Mouse (Mus musculus) forebrain, embryonic 12.5 days (tissue): ENCODE measurements around the gene Spem2. TPM values are rescaled to one million over a fixed set of nuclear protein-coding genes. Genes with fewer than 3 reads are reported as not detected.
A peak's percentile ranks its signal among the peaks of the same experiment; 100 is the strongest.

Source experiments
- ATAC-seq: fragments of 200-750 bp; cut with Nextera tagmentation; 2 replicates; pipeline ENCODE4 v1.8.0; 2017; ENCODE audit warnings: moderate TSS enrichment; ENCODE audit not compliant: low FRiP score
- H3K27ac ChIP-seq: fragments of 300-500 bp; sonication (generic); 2 replicates; pipeline ENCODE4 v1.5.1; 2016; ENCODE audit warnings: mild to moderate bottlenecking
- H3K27me3 ChIP-seq: fragments of 300-500 bp; sonication (generic); 2 replicates; pipeline ENCODE4 v1.6.1; 2016; ENCODE audit warnings: mild to moderate bottlenecking
- H3K36me3 ChIP-seq: fragments of 300-500 bp; sonication (generic); replicated peaks from 2 replicates; pipeline ENCODE4 v1.6.1; 2016; ENCODE audit warnings: mild to moderate bottlenecking
- H3K4me1 ChIP-seq: fragments of 300-500 bp; sonication (generic); 2 replicates; pipeline ENCODE4 v1.6.1; 2016
- H3K4me2 ChIP-seq: fragments of 300-500 bp; sonication (generic); 2 replicates; pipeline ENCODE4 v1.6.1; 2016; ENCODE audit warnings: mild to moderate bottlenecking, moderate library complexity
- H3K4me3 ChIP-seq: fragments of 300-500 bp; sonication (generic); replicated peaks from 2 replicates; pipeline ENCODE4 v1.5.1; 2016; ENCODE audit warnings: mild to moderate bottlenecking
- H3K9ac ChIP-seq: fragments of 300-500 bp; sonication (generic); 2 replicates; pipeline ENCODE4 v1.6.1; 2016; ENCODE audit warnings: mild to moderate bottlenecking
- H3K9me3 ChIP-seq: fragments of 300-500 bp; sonication (generic); 2 replicates; pipeline ENCODE4 v1.6.1; 2016
- WGBS: fragments of 180-500 bp; shearing (Covaris S2); methylation state at CpG from one replicate; pipeline ENCODE4 v1.1.7; 2016; 5-methylcytosine and 5-hydroxymethylcytosine counted together
- polyA plus RNA-seq: library from polyadenylated mRNA; unstranded; fragments of >200 nt; fragmentation: Nextera tagmentation; extraction: Ambion mirVana; gene quantifications from 2 replicates; pipeline ENCODE4 v1.2.1, GENCODE M21; 2016

The Spem2 gene
- polyA plus RNA-seq, 1 experiment from 2014 or later: not detected

GRCm38 (mm10) chr11:69789431-69789830 is 28.8 kb downstream of the Spem2 start:
- Histone ChIP-seq H3K27ac (no peak overlapping the region), H3K9me3 (no peaks in the 10 kb centered on the region), H3K4me1 (no peaks in the 10 kb centered on the region), H3K27me3 (peaks cover 20% of the 10 kb centered on the region), H3K4me3 (no peak overlapping the region), H3K36me3 (no peaks in the 10 kb centered on the region), H3K9ac (no peak overlapping the region), H3K4me2 (no peak overlapping the region)
- WGBS: 75% methylated on average over 5 of the region's 5 CpGs
- no peak for ATAC-seq

- Histone ChIP-seq H3K9ac (no peak overlapping the region), H3K4me3 (no peak overlapping the region), H3K4me2 (no peak overlapping the region), H3K4me1 (no peaks in the 10 kb centered on the region), H3K27ac (no peak overlapping the region), H3K27me3 (no peaks in the 10 kb centered on the region), H3K9me3 (no peaks in the 10 kb centered on the region), H3K36me3 (no peaks in the 10 kb centered on the region)
- WGBS: 84% methylated on average over 5 of the region's 5 CpGs
- ATAC-seq: no peak
Observed at GRCm38 (mm10) chr11:69787306-69787705, 31.0 kb downstream of the Spem2 start.

GRCm38 (mm10) chr11:69784793-69785272 is 33.4 kb downstream of the Spem2 start:
- no peak overlapping the region for H3K9ac ChIP-seq
- no peaks in the 10 kb centered on the region for H3K4me1 ChIP-seq
- no peak for ATAC-seq
- H3K36me3 ChIP-seq: no peaks in the 10 kb centered on the region
- H3K27ac ChIP-seq: no peak overlapping the region
- H3K27me3 ChIP-seq: peaks cover 5% of the 10 kb centered on the region; the same call in 1 of the 2 replicates
- H3K9me3 ChIP-seq: no peaks in the 10 kb centered on the region
- H3K4me3 ChIP-seq: no peak overlapping the region
- 51% methylated on average over 15 of the region's 15 CpGs for WGBS
- H3K4me2 ChIP-seq: no peak overlapping the region

GRCm38 (mm10) chr11:69781828-69782227 is 36.4 kb downstream of the Spem2 start:
- H3K36me3 ChIP-seq: peaks cover 3% of the 10 kb centered on the region; the same call in 1 of the 2 replicates
- H3K4me3 ChIP-seq: no peak overlapping the region
- H3K4me1 ChIP-seq: peaks cover 10% of the 10 kb centered on the region; the same call in 1 of the 2 replicates
- ATAC-seq: no peak
- H3K27ac ChIP-seq: no peak overlapping the region
- 40% methylated on average over 4 of the region's 4 CpGs for WGBS
- H3K27me3 ChIP-seq: peaks cover 20% of the 10 kb centered on the region
- H3K9ac ChIP-seq: no peak overlapping the region
- no peak overlapping the region for H3K4me2 ChIP-seq
- no peaks in the 10 kb centered on the region for H3K9me3 ChIP-seq

- peaks cover 29% of the 10 kb centered on the region for H3K27me3 ChIP-seq
- 46% methylated on average over 7 of the region's 7 CpGs for WGBS
- no peak overlapping the region for H3K4me3 ChIP-seq
- no peak overlapping the region for H3K27ac ChIP-seq
- H3K36me3 ChIP-seq: peaks cover 6% of the 10 kb centered on the region; the same call in 1 of the 2 replicates
- no peak overlapping the region for H3K4me2 ChIP-seq
- H3K4me1 ChIP-seq: peaks cover 14% of the 10 kb centered on the region; the same call in 1 of the 2 replicates
- no peak overlapping the region for H3K9ac ChIP-seq
- no peaks in the 10 kb centered on the region for H3K9me3 ChIP-seq
- ATAC-seq: no peak
Observed at GRCm38 (mm10) chr11:69778985-69779384, 39.3 kb downstream of the Spem2 start.

- no peak for ATAC-seq
- Histone ChIP-seq H3K9me3 (no peaks in the 10 kb centered on the region), H3K9ac (no peak overlapping the region), H3K4me2 (no peak overlapping the region), H3K4me3 (no peak overlapping the region), H3K36me3 (peaks cover 6% of the 10 kb centered on the region; the same call in 1 of the 2 replicates), H3K27me3 (peaks cover 29% of the 10 kb centered on the region), H3K4me1 (peaks cover 14% of the 10 kb centered on the region; the same call in 1 of the 2 replicates), H3K27ac (no peak overlapping the region)
- WGBS: 67% methylated on average over 23 of the region's 23 CpGs
Observed at GRCm38 (mm10) chr11:69778258-69778982, 39.8 kb downstream of the Spem2 start.

- Histone ChIP-seq H3K36me3 (peaks cover 6% of the 10 kb centered on the region; the same call in 1 of the 2 replicates), H3K9me3 (no peaks in the 10 kb centered on the region), H3K27ac (no peak overlapping the region), H3K4me1 (peaks cover 14% of the 10 kb centered on the region; the same call in 1 of the 2 replicates), H3K4me3 (no peak overlapping the region), H3K4me2 (no peak overlapping the region), H3K27me3 (peaks cover 29% of the 10 kb centered on the region), H3K9ac (no peak overlapping the region)
- no peak for ATAC-seq
- WGBS: 67% methylated on average over 26 of the region's 26 CpGs
Observed at GRCm38 (mm10) chr11:69777504-69778257, 40.6 kb downstream of the Spem2 start.

- Histone ChIP-seq H3K27me3 (peaks cover 23% of the 10 kb centered on the region), H3K9ac (no peak overlapping the region; the same call in 1 of the 2 replicates), H3K9me3 (no peaks in the 10 kb centered on the region), H3K4me3 (no peak overlapping the region), H3K4me1 (peaks cover 14% of the 10 kb centered on the region; the same call in 1 of the 2 replicates), H3K36me3 (peaks cover 6% of the 10 kb centered on the region; the same call in 1 of the 2 replicates), H3K27ac (no peak overlapping the region), H3K4me2 (no peak overlapping the region)
- no peak for ATAC-seq
- whole genome bisulfite sequencing: 85% methylated on average over 20 of the region's 20 CpGs
Observed at GRCm38 (mm10) chr11:69776488-69776887, 41.8 kb downstream of the Spem2 start.

GRCm38 (mm10) chr11:69775716-69776115 is 42.5 kb downstream of the Spem2 start:
- 76% methylated on average over 10 of the region's 10 CpGs for WGBS
- H3K27me3 ChIP-seq: peaks cover 23% of the 10 kb centered on the region
- no peak overlapping the region for H3K4me3 ChIP-seq
- no peak overlapping the region for H3K27ac ChIP-seq
- no peak overlapping the region for H3K4me2 ChIP-seq
- no peak for ATAC-seq
- peaks cover 14% of the 10 kb centered on the region; the same call in 1 of the 2 replicates for H3K4me1 ChIP-seq
- H3K9me3 ChIP-seq: no peaks in the 10 kb centered on the region
- H3K36me3 ChIP-seq: peaks cover 6% of the 10 kb centered on the region; the same call in 1 of the 2 replicates
- H3K9ac ChIP-seq: no peak overlapping the region

GRCm38 (mm10) chr11:69774961-69775360 is 43.3 kb downstream of the Spem2 start:
- Histone ChIP-seq H3K9me3 (no peaks in the 10 kb centered on the region), H3K36me3 (peaks cover 6% of the 10 kb centered on the region; the same call in 1 of the 2 replicates), H3K27ac (no peak overlapping the region), H3K4me2 (no peak overlapping the region), H3K27me3 (peaks cover 23% of the 10 kb centered on the region), H3K9ac (no peak overlapping the region), H3K4me3 (no peak overlapping the region), H3K4me1 (peaks cover 14% of the 10 kb centered on the region; the same call in 1 of the 2 replicates)
- 59% methylated on average over 5 of the region's 5 CpGs for WGBS
- no peak for ATAC-seq

GRCm38 (mm10) chr11:69767625-69767909 is 50.7 kb downstream of the Spem2 start:
- 0 out of 2 replicates have a peak overlapping the region, but pooled peaks have one; percentile 78 for H3K4me2 ChIP-seq
- H3K27me3 ChIP-seq: 0 out of 2 replicates have a peak, but pooled peaks cover 4% of the 10 kb centered on the region
- ATAC-seq: no peak
- 78% methylated on average over 4 of the region's 4 CpGs for WGBS
- no peak overlapping the region for H3K9ac ChIP-seq
- H3K36me3 ChIP-seq: no peaks in the 10 kb centered on the region
- H3K4me3 ChIP-seq: no peak overlapping the region
- H3K9me3 ChIP-seq: no peaks in the 10 kb centered on the region
- peaks cover 23% of the 10 kb centered on the region for H3K4me1 ChIP-seq
- H3K27ac ChIP-seq: no peak overlapping the region
